Mouse (Mus musculus) spleen, adult 18-20 months (tissue): ENCODE data around the gene Cfap126.
"Not testable (repeated sequence)": the region's sequence is repeated elsewhere in the genome, so short reads cannot be mapped to it uniquely, and the experiment has no call there.

Experiments
- DNase-seq, 2 experiments: peaks; one replicate each; pipeline ENCODE4 v3.0.0; 2022; ENCODE audit warnings: mixed read lengths in 2 of 2

Gene Cfap126

GRCm38 (mm10) chr1:171113873-171114299 is at the start of gene Cfap126:
Gene Cfap126, plus strand, starts transcription at chr1:171113918.
- peak; percentile 50 to 55 for DNase-seq

GRCm38 (mm10) chr1:171064491-171065242 is 49.1 kb upstream of the Cfap126 start, which contains the start of gene Fcgr3:
Gene Fcgr3, minus strand, starts transcription at chr1:171064935.
- peak; percentile 64 to 71 for DNase-seq

- DNase-seq: peak in 1 of 2 experiments; percentile 40
Measured at GRCm38 (mm10) chr1:171065243-171065587, 48.5 kb upstream of the Cfap126 start.

- DNase-seq: peak; percentile 31 to 41
Measured at GRCm38 (mm10) chr1:171065768-171066167, 48.0 kb upstream of the Cfap126 start.

GRCm38 (mm10) chr1:171066583-171066982 is 47.1 kb upstream of the Cfap126 start:
- not testable (repeated sequence) for DNase-seq

GRCm38 (mm10) chr1:171067928-171068327 is 45.8 kb upstream of the Cfap126 start:
- DNase-seq: not testable (repeated sequence)

GRCm38 (mm10) chr1:171069508-171069907 is 44.2 kb upstream of the Cfap126 start:
- not testable (repeated sequence) for DNase-seq

- DNase-seq: not testable (repeated sequence)
Measured at GRCm38 (mm10) chr1:171070879-171071278, 42.8 kb upstream of the Cfap126 start.

- DNase-seq: not testable (repeated sequence)
Measured at GRCm38 (mm10) chr1:171071726-171072125, 42.0 kb upstream of the Cfap126 start.

GRCm38 (mm10) chr1:171072217-171072616 is 41.5 kb upstream of the Cfap126 start:
- DNase-seq: not testable (repeated sequence)

GRCm38 (mm10) chr1:171074283-171074682 is 39.4 kb upstream of the Cfap126 start:
- DNase-seq: not testable (repeated sequence)

- not testable (repeated sequence) for DNase-seq
Measured at GRCm38 (mm10) chr1:171076176-171076575, 37.5 kb upstream of the Cfap126 start.

GRCm38 (mm10) chr1:171077192-171077591 is 36.5 kb upstream of the Cfap126 start:
- DNase-seq: not testable (repeated sequence)

GRCm38 (mm10) chr1:171077955-171078354 is 35.8 kb upstream of the Cfap126 start:
- peak; percentile 19 to 34 for DNase-seq

- not testable (repeated sequence) for DNase-seq
Measured at GRCm38 (mm10) chr1:171078419-171078818, 35.3 kb upstream of the Cfap126 start.

GRCm38 (mm10) chr1:171079345-171079744 is 34.4 kb upstream of the Cfap126 start:
- DNase-seq: not testable (repeated sequence)

GRCm38 (mm10) chr1:171079825-171080224 is 33.9 kb upstream of the Cfap126 start:
- not testable (repeated sequence) for DNase-seq

GRCm38 (mm10) chr1:171081512-171082231 is 32.0 kb upstream of the Cfap126 start:
- not testable (repeated sequence) for DNase-seq

- DNase-seq: no peak
Measured at GRCm38 (mm10) chr1:171085718-171086117, 28.0 kb upstream of the Cfap126 start.

- DNase-seq: not testable (repeated sequence)
Measured at GRCm38 (mm10) chr1:171088237-171088869, 25.4 kb upstream of the Cfap126 start.

- no peak for DNase-seq
Measured at GRCm38 (mm10) chr1:171089891-171090290, 23.8 kb upstream of the Cfap126 start.

- no peak for DNase-seq
Measured at GRCm38 (mm10) chr1:171090761-171091160, 23.0 kb upstream of the Cfap126 start.

- no peak for DNase-seq
Measured at GRCm38 (mm10) chr1:171094424-171094823, 19.3 kb upstream of the Cfap126 start.
